Mouse (Mus musculus) forebrain, embryonic 12.5 days (tissue): ENCODE measurements around the gene Hadha. TPM values are rescaled to one million over a fixed set of nuclear protein-coding genes. Genes with fewer than 3 reads are reported as not detected.

ENCODE experiments used
- ATAC-seq: fragments of 200-750 bp; cut with Nextera tagmentation; 2 replicates; pipeline ENCODE4 v1.8.0; 2017; ENCODE audit warnings: moderate TSS enrichment; ENCODE audit not compliant: low FRiP score
- H3K27ac ChIP-seq: fragments of 300-500 bp; sonication (generic); 2 replicates; pipeline ENCODE4 v1.5.1; 2016; ENCODE audit warnings: mild to moderate bottlenecking
- H3K27me3 ChIP-seq: fragments of 300-500 bp; sonication (generic); 2 replicates; pipeline ENCODE4 v1.6.1; 2016; ENCODE audit warnings: mild to moderate bottlenecking
- H3K36me3 ChIP-seq: fragments of 300-500 bp; sonication (generic); replicated peaks from 2 replicates; pipeline ENCODE4 v1.6.1; 2016; ENCODE audit warnings: mild to moderate bottlenecking
- H3K4me1 ChIP-seq: fragments of 300-500 bp; sonication (generic); 2 replicates; pipeline ENCODE4 v1.6.1; 2016
- H3K4me2 ChIP-seq: fragments of 300-500 bp; sonication (generic); 2 replicates; pipeline ENCODE4 v1.6.1; 2016; ENCODE audit warnings: mild to moderate bottlenecking, moderate library complexity
- H3K4me3 ChIP-seq: fragments of 300-500 bp; sonication (generic); replicated peaks from 2 replicates; pipeline ENCODE4 v1.5.1; 2016; ENCODE audit warnings: mild to moderate bottlenecking
- H3K9ac ChIP-seq: fragments of 300-500 bp; sonication (generic); 2 replicates; pipeline ENCODE4 v1.6.1; 2016; ENCODE audit warnings: mild to moderate bottlenecking
- H3K9me3 ChIP-seq: fragments of 300-500 bp; sonication (generic); 2 replicates; pipeline ENCODE4 v1.6.1; 2016
- WGBS: fragments of 180-500 bp; shearing (Covaris S2); methylation state at CpG from one replicate; pipeline ENCODE4 v1.1.7; 2016; 5-methylcytosine and 5-hydroxymethylcytosine counted together
- polyA plus RNA-seq: library from polyadenylated mRNA; unstranded; fragments of >200 nt; fragmentation: Nextera tagmentation; extraction: Ambion mirVana; gene quantifications from 2 replicates; pipeline ENCODE4 v1.2.1, GENCODE M21; 2016

The Hadha gene
- polyA plus RNA-seq, 1 experiment from 2014 or later, result 86.8 TPM

- Histone ChIP-seq H3K9me3 (no peaks in the 10 kb centered on the region), H3K27me3 (peaks cover 13% of the 10 kb centered on the region), H3K36me3 (peaks cover 94% of the 10 kb centered on the region), H3K4me2 (no peak overlapping the region), H3K27ac (no peak overlapping the region), H3K4me3 (no peak overlapping the region), H3K9ac (no peak overlapping the region), H3K4me1 (peaks cover 8% of the 10 kb centered on the region)
- 84% methylated on average over 6 of the region's 6 CpGs for WGBS
- ATAC-seq, result no peak
Observed at GRCm38 (mm10) chr5:30119163-30119562, 35.8 kb downstream of the Hadha start.

GRCm38 (mm10) chr5:30118018-30118417, 36.9 kb downstream of the Hadha start:
- H3K4me2 ChIP-seq, result no peak overlapping the region
- no peak overlapping the region for H3K4me3 ChIP-seq
- H3K9me3 ChIP-seq, result no peaks in the 10 kb centered on the region
- peaks cover 24% of the 10 kb centered on the region for H3K27me3 ChIP-seq
- no peak overlapping the region for H3K27ac ChIP-seq
- peaks cover 16% of the 10 kb centered on the region for H3K4me1 ChIP-seq
- H3K9ac ChIP-seq, result no peak overlapping the region
- ATAC-seq, result no peak
- peaks cover 83% of the 10 kb centered on the region for H3K36me3 ChIP-seq
- WGBS, result 83% methylated on average over 1 of the region's 1 CpGs

GRCm38 (mm10) chr5:30115718-30116117, 39.2 kb downstream of the Hadha start:
- Histone ChIP-seq H3K9me3 (no peaks in the 10 kb centered on the region), H3K9ac (no peak overlapping the region), H3K4me3 (no peak overlapping the region), H3K4me1 (peaks cover 28% of the 10 kb centered on the region), H3K36me3 (peaks cover 70% of the 10 kb centered on the region), H3K27ac (no peak overlapping the region), H3K27me3 (peaks cover 41% of the 10 kb centered on the region), H3K4me2 (no peak overlapping the region)
- ATAC-seq, result no peak
- 38% methylated on average over 10 of the region's 10 CpGs for WGBS

- WGBS, result 3% methylated on average over 28 of the region's 28 CpGs
- peaks cover 60% of the 10 kb centered on the region for H3K36me3 ChIP-seq
- peak overlapping the region; percentile 57 for H3K9ac ChIP-seq
- no peaks in the 10 kb centered on the region for H3K9me3 ChIP-seq
- peak overlapping the region; percentile 74 for H3K4me2 ChIP-seq
- peaks cover 41% of the 10 kb centered on the region for H3K27me3 ChIP-seq
- no peak overlapping the region for H3K27ac ChIP-seq
- H3K4me1 ChIP-seq, result peaks cover 38% of the 10 kb centered on the region
- peak overlapping the region; percentile 46 for H3K4me3 ChIP-seq
- no peak for ATAC-seq
Observed at GRCm38 (mm10) chr5:30114761-30115140, 40.2 kb downstream of the Hadha start.

GRCm38 (mm10) chr5:30113881-30114760, 40.8 kb downstream of the Hadha start:
- Histone ChIP-seq H3K27ac (no peak overlapping the region), H3K4me3 (peak overlapping the region; percentile 46), H3K9ac (peak overlapping the region; percentile 57), H3K27me3 (peaks cover 41% of the 10 kb centered on the region), H3K36me3 (peaks cover 55% of the 10 kb centered on the region), H3K9me3 (no peaks in the 10 kb centered on the region), H3K4me1 (peaks cover 43% of the 10 kb centered on the region), H3K4me2 (peak overlapping the region; percentile 74)
- 1% methylated on average over 103 of the region's 103 CpGs for WGBS
- ATAC-seq, result peak; percentile 80

- H3K27me3 ChIP-seq, result peaks cover 41% of the 10 kb centered on the region
- peaks cover 46% of the 10 kb centered on the region for H3K36me3 ChIP-seq
- H3K9me3 ChIP-seq, result no peaks in the 10 kb centered on the region
- 85% methylated on average over 3 of the region's 3 CpGs for WGBS
- H3K4me1 ChIP-seq, result peaks cover 59% of the 10 kb centered on the region
- H3K4me3 ChIP-seq, result no peak overlapping the region
- H3K9ac ChIP-seq, result no peak overlapping the region
- H3K27ac ChIP-seq, result no peak overlapping the region
- H3K4me2 ChIP-seq, result no peak overlapping the region
- ATAC-seq, result no peak
Observed at GRCm38 (mm10) chr5:30112533-30113068, 42.4 kb downstream of the Hadha start.

GRCm38 (mm10) chr5:30111771-30112170, 43.2 kb downstream of the Hadha start:
- no peak overlapping the region for H3K27ac ChIP-seq
- 68% methylated on average over 3 of the region's 3 CpGs for WGBS
- peak overlapping the region; percentile 40; the same call in 1 of the 2 replicates for H3K9ac ChIP-seq
- H3K4me1 ChIP-seq, result peaks cover 67% of the 10 kb centered on the region
- peak overlapping the region; percentile 46 for H3K4me2 ChIP-seq
- ATAC-seq, result no peak
- H3K36me3 ChIP-seq, result peaks cover 38% of the 10 kb centered on the region
- no peaks in the 10 kb centered on the region for H3K9me3 ChIP-seq
- peaks cover 41% of the 10 kb centered on the region for H3K27me3 ChIP-seq
- H3K4me3 ChIP-seq, result no peak overlapping the region

GRCm38 (mm10) chr5:30111126-30111525, 43.8 kb downstream of the Hadha start:
- Histone ChIP-seq H3K9ac (peak overlapping the region; percentile 40; the same call in 1 of the 2 replicates), H3K27me3 (peaks cover 41% of the 10 kb centered on the region), H3K4me1 (peaks cover 73% of the 10 kb centered on the region), H3K36me3 (peaks cover 31% of the 10 kb centered on the region), H3K4me3 (peak overlapping the region; percentile 14; the same call in 1 of the 2 replicates), H3K27ac (peak overlapping the region; percentile 61), H3K9me3 (no peaks in the 10 kb centered on the region), H3K4me2 (peak overlapping the region; percentile 46)
- ATAC-seq, result peak; percentile 37
- 5% methylated on average over 18 of the region's 18 CpGs for WGBS

GRCm38 (mm10) chr5:30110371-30111060, 44.4 kb downstream of the Hadha start:
- 2% methylated on average over 22 of the region's 22 CpGs for WGBS
- Histone ChIP-seq H3K27me3 (peaks cover 37% of the 10 kb centered on the region), H3K4me3 (0 out of 2 replicates have a peak overlapping the region, but pooled peaks have one; percentile 14)

GRCm38 (mm10) chr5:30109899-30110298, 45.1 kb downstream of the Hadha start:
- 35% methylated on average over 2 of the region's 2 CpGs for whole genome bisulfite sequencing
- H3K9me3 ChIP-seq, result no peaks in the 10 kb centered on the region
- H3K4me3 ChIP-seq, result no peak overlapping the region
- 0 out of 2 replicates have a peak overlapping the region, but pooled peaks have one; percentile 40 for H3K9ac ChIP-seq
- H3K27me3 ChIP-seq, result peaks cover 33% of the 10 kb centered on the region
- H3K4me1 ChIP-seq, result peaks cover 83% of the 10 kb centered on the region
- peaks cover 22% of the 10 kb centered on the region for H3K36me3 ChIP-seq
- peak overlapping the region; percentile 46 for H3K4me2 ChIP-seq
- H3K27ac ChIP-seq, result peak overlapping the region; percentile 61
- no peak for ATAC-seq

More at GRCm38 (mm10) chr5:30110371-30111060, 44.4 kb downstream of the Hadha start:
- peak overlapping the region; percentile 61 for H3K27ac ChIP-seq
- peaks cover 26% of the 10 kb centered on the region for H3K36me3 ChIP-seq
- peak; percentile 19; the same call in 1 of the 2 replicates for ATAC-seq
- peaks cover 79% of the 10 kb centered on the region for H3K4me1 ChIP-seq
- peak overlapping the region; percentile 40; the same call in 1 of the 2 replicates for H3K9ac ChIP-seq
- H3K4me2 ChIP-seq, result peak overlapping the region; percentile 46
- no peaks in the 10 kb centered on the region for H3K9me3 ChIP-seq

- no peak for ATAC-seq
- H3K27me3 ChIP-seq, result peaks cover 19% of the 10 kb centered on the region
- WGBS, result 73% methylated on average over 6 of the region's 6 CpGs
- H3K4me2 ChIP-seq, result peak overlapping the region; percentile 95
- peak overlapping the region; percentile 43; the same call in 1 of the 2 replicates for H3K9ac ChIP-seq
- no peaks in the 10 kb centered on the region for H3K9me3 ChIP-seq
- no peak overlapping the region for H3K4me3 ChIP-seq
- H3K36me3 ChIP-seq, result peaks cover 17% of the 10 kb centered on the region
- peak overlapping the region; percentile 89; the same call in 1 of the 2 replicates for H3K27ac ChIP-seq
- peaks cover 69% of the 10 kb centered on the region for H3K4me1 ChIP-seq
Observed at GRCm38 (mm10) chr5:30108233-30108632, 46.7 kb downstream of the Hadha start.

GRCm38 (mm10) chr5:30107611-30108041, 47.3 kb downstream of the Hadha start:
- H3K4me3 ChIP-seq, result peak overlapping the region; percentile 71
- peaks cover 14% of the 10 kb centered on the region for H3K36me3 ChIP-seq
- H3K9me3 ChIP-seq, result no peaks in the 10 kb centered on the region
- no peak for ATAC-seq
- H3K4me2 ChIP-seq, result peak overlapping the region; percentile 95
- peak overlapping the region; percentile 43 for H3K9ac ChIP-seq
- H3K4me1 ChIP-seq, result peaks cover 69% of the 10 kb centered on the region
- 4% methylated on average over 5 of the region's 5 CpGs for WGBS
- H3K27ac ChIP-seq, result peak overlapping the region; percentile 89
- peaks cover 13% of the 10 kb centered on the region for H3K27me3 ChIP-seq
